Mouse (Mus musculus) liver, postnatal 0 days (tissue): ENCODE data around the gene Plxdc1.

Experiments used
- CTCF ChIP-seq: sonication (generic); IDR thresholded peaks from 2 replicates; pipeline ENCODE4 v1.5.1; 2016; ENCODE audit warnings: antibody characterized with exemption, low read depth
- EP300 ChIP-seq: IDR thresholded peaks from 2 replicates; pipeline ENCODE4 v1.6.1; 2016; ENCODE audit warnings: antibody characterized with exemption, low read depth, mild to moderate bottlenecking

- TF ChIP-seq CTCF (no peak), EP300 (no peak)
Observed at GRCm38 (mm10) chr11:97945031-97945430, 41.2 kb downstream of the Plxdc1 start.
